Mouse (Mus musculus): ENCODE data around the gene 1700113H08Rik.

The 1700113H08Rik gene

DNA sequence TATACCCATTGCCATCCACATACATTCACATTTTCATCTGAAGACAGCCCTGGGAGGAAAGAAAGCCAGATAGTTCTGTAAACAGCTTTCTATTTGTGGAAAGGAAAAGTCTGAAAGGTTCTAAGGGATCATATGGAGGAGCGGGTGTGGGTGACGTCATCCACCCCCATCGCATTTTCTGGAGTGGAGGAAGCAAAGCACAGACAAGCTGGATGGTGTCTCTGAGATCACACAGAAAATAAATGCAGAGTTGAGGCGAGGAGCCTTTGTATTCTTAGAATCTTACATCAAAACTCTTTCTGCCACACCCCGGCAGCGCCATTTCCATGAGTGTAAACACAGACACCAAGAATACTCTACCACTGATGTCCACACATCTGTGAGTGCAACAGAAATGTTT, 26.4 kb downstream of the 1700113H08Rik start:
- DNase-seq, result no peak

DNA sequence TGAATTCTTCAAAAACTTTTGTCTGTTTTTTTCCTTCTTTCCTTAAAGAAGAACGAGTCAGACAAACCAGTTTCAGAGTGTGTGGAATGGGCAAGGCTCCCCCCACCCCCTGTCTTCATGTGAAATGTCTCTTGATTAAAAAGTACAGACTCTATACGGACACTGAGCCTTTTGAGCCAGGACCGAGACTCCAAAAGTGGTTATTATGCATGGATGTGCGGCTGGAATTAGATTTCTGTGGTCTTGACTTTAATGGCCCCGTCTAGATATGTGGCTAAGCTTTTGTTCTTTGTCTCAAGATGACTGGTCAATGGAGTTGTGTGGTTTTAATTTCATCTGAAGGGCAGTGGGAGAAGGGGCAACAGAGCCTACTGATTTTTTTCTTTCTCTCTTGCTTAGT, 29.8 kb downstream of the 1700113H08Rik start:
- no peak for DNase-seq

- DNase-seq, result peak; percentile 49
Observed at GRCm38 (mm10) chr10:87094249-87094648, 36.4 kb downstream of the 1700113H08Rik start.

DNA sequence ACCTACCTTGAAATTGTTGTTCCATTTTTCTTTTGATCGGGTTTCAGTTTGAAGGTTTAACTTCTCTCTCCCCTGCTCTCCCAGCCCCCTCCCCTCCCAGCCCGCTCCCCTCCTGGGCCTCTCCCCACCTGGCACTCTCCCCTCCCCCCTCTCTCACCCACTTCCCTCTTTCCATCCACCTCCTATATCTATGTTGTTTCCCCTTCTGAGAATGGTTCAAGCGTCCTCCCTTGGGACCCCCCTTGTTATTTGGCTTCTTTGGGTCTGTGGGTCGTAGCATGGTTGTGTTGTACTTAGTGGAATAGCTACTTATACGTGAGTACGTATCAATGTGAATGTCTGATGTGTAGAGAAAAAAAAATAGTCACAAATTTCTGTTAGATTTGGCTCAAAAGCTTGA, 40.9 kb downstream of the 1700113H08Rik start:
- no peak for DNase-seq

GRCm38 (mm10) chr10:87100668-87101067, 42.8 kb downstream of the 1700113H08Rik start:
- DNase-seq, result no peak

- DNase-seq, result no peak
Observed at GRCm38 (mm10) chr10:87101265-87101950, 43.6 kb downstream of the 1700113H08Rik start.

DNA sequence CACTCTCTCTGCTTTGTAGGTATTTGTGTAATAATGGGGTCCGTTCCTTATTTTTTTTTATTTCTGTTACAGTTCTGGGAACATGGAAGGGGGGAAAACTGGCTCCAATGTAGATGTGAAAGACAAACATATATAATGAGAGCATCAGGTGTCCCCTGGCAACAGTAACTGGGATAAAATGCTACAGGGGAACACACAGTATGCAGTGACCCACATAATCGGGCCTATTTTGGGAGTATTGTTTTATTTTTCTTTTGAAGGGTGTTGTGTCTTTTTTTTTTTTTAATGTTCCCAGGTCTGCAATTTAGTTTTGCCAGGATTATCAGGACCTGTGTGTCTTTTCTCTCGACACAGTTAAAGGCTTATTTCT, 44.1 kb downstream of the 1700113H08Rik start:
- no peak for DNase-seq

GRCm38 (mm10) chr10:87102455-87102854, 44.6 kb downstream of the 1700113H08Rik start:
- DNase-seq, result no peak

DNA sequence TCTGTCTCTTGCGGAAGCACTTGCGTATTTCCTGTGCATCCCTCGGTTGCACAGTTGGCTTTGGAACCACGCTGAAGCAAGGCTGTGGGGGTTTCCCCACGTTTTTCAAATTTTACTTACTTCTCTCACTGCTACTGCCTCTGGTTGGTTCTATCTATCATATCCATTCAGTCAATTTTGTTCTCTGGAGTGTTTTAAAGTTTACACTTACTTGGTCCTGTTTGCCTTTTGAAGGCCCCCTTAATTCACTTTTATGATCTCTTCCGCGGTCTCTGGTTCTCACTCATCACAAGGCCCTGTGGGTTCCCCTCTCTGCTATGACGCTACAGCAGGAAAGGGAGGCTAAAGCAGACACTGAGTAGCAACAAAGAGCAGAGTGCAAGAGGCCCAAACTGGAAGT, 45.4 kb downstream of the 1700113H08Rik start:
- no peak for DNase-seq

DNA sequence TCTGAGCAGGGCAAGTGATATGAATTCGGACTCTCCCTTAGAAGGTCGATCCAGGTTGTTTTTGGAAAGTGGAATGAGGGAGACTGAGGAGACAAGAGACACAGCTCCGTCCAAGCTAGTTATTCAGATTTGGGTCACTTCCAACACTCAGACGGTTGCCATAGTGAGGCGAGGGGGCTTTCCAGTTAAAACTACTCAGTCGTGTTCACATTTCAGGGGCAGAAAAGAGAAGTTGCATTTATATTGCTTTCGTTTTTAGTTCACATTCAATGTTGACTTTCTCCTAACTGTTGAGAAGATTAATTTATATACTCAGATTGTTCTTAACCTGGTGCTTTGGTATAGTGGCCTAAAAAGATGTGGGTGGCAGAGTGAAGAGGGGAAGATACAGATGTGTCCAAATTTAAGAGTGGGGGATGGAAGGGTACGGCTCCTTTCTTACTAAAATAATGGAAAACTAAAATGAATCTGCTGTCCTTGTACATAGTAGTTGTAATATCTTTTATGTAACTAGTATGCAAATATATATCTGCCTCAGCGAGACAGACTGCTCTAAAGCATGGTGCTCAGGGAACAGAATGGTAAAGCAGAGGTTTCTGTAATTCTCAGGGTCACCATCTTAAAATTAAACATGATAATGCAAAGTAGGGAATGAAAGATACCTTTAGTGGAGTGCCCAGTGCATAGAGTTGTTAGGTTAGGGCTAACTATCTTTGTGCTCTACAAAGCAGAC, 49.9 kb downstream of the 1700113H08Rik start:
- DNase-seq, result no peak

DNA sequence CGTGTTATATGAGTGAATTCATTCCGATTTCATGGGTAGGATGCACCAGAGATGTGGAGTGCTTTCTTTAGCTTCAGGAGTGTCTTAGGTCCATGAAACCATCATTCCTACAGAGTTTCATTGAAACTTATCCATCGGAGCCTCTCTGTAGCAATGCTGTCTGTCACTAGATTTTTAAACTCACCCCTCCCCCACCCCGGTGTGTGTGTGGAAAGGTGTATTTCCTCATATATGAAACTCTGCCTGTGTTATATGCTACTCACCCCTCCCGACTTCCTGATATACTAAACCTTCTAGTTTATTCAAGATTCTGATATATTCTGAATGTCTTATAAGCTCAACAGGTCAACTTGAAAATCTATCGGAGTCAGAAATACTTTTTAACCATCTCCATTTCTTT, 50.5 kb downstream of the 1700113H08Rik start:
- DNase-seq, result no peak

GRCm38 (mm10) chr10:87109038-87109771, 51.4 kb downstream of the 1700113H08Rik start:
- no peak for DNase-seq

DNA sequence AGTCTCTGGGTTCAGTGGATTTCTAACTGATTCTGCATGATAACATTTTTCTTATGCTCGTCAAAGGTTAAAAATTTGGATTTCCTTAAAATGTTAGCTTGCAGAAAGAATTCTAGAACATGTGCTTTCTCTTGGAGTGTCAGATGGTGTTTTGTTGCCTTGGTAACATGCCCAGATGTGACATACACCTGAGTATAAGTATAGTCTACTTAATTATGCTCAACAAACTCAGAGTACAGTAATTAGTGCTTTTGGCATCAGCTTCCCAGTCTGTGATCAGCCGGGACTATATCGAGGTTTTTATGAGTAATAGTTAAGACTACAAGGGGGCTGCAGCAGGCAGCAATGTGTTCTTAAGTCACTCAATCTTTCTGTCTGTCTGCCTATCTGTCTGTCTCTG, 53.1 kb downstream of the 1700113H08Rik start:
- no peak for DNase-seq

DNA sequence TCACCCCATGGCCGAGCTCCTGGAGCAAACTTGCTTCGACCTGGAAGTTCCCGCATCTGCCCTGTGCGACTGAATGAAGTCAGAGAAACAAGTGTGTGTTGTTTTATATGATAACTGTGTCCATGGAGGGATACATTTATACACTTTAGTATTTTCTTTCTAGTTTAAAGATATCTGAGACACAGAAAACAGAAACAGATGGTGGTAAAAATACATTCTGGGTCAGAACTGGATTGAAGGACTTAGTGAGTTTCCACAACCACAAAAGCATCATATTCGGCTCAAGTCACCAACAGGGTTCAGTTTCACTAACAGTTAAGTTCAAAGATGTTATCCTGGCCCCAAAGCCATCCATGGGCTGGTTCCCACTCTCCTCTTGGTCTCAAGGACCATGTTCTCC, 67.2 kb downstream of the 1700113H08Rik start:
- DNase-seq, result no peak

- peak; percentile 27 for DNase-seq
Observed at GRCm38 (mm10) chr10:87126186-87126824, 68.5 kb downstream of the 1700113H08Rik start.

- DNase-seq, result no peak
Observed at GRCm38 (mm10) chr10:87151050-87151449, 93.2 kb downstream of the 1700113H08Rik start.

DNA sequence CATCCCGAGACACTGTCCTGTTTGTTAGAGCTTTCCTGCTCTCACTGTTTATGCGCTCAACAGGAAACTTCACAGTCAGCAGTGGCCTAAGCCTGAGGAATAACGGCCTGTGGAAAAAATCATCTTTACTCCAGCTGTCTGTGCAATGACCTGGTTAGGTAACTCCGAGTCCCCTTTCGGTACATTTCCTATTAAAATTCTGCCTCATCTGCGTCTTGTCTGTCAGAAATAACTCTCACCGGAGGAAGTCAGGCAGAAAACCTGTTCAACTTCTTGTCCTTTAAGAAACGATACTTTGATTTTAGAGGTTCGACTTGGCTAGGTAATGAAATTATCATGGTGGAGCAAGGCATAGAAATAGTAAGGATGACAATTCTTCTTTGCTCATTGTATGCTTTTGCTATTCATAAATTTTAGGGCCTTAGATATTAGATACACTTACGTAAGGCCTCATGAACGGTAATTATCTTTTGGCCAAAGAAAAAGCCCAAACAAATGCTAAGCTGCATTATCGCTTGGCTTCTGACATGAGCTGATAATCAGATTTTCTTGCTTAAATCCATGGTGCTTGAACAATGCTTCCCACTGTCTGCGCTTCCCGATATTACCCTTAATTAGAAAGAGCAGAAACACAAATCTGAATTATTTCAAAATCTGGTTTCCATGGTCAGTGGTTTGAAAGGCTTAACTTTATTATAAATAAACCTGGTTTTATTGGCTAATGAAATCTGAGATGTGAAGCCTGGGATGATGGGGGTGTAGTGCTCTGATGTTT, 96.1 kb downstream of the 1700113H08Rik start:
- DNase-seq, result no peak

DNA sequence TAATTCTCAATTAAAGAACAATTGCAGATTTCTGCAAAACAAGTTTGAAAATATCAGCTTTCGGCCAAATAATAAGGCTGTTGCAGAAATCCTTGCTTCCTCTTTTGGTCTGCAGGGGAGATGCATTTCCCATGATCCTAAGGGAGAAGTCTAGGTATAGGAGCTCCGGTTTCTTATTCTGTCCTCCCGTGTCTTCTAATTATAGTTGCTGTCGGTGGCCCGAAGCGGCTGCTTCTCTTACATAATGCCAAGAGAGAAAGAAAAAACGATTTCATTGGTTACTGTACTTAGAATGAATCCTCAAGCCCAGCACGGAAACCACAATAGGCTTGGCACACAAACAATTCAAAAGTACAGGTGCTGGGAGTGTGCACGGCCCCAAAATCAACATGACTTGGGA, 101.9 kb downstream of the 1700113H08Rik start:
- no peak for DNase-seq

DNA sequence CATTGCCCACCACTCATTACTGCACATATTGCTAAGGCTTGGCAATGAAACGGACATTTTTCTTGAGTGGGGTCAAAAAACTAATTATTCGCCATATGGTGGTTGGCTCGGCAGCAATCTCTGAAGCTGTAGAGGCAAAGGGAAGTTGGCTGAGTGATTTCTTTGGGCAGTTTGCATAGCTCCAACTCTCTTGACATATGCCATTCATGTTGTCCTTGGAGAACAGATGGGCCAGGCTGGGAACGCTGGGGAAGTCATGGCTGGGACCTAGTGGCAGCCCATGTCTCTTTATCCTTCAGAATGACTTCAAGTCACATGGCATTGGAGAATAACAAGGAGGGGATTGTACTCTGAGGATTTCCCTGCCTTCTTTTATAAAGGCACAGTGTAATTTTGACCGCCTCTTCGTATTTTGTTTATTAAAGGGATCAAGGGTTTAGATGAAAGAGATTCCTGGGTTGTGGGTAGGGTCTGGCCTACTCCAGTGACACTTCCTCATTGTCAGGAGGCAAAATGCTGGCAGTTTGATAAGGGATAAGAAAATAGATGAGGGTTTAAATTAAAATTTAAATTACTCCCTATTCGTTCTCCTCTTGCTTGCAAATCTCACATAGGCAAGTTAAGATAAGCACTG, 138.4 kb downstream of the 1700113H08Rik start:
- no peak for DNase-seq

DNA sequence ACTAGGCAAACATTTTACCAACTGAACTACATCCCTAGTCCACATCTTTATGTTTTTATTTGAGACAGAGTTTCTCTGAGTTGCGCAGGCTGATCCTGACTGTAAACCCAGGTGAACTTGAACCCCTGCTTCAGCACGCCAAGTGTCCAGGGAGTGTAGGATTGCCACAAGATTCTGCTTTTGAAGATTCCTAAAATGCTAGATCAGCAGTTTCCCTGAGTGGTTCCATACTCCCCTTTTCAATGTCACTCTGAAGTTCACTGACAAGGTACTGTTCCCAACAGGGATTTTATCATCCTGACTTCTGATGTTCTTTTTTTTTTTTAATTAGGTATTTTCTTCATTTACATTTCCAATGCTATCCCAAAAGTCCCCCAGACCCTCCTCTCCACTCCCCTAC, 140.9 kb downstream of the 1700113H08Rik start:
- no peak for DNase-seq

GRCm38 (mm10) chr10:87209466-87209865, 151.6 kb downstream of the 1700113H08Rik start:
- DNase-seq, result no peak

- DNase-seq, result no peak
Observed at GRCm38 (mm10) chr10:87211046-87211445, 153.2 kb downstream of the 1700113H08Rik start.
